21 mouse cellular contexts compared by ENCODE assay signal in genomic region chr5:99382786-99383185, GRCm38 (mm10).
DNase-seq lines count a peak whose midpoint lies in the region; ATAC-seq and TF ChIP-seq lines count a peak whose summit lies in the region.
"Had no signal": no experiment of that assay in that cellular context is flagged by ENCODE, and none has a peak within 500 bp of the region (broad histone marks: within the 10 kb centered on the region; RNA-seq: fewer than 3 reads in every experiment).

No protein-coding gene starts in this region.

- H3K27ac ChIP-seq in left cerebral cortex, adult 2 months = peak overlapping the region; percentile 93
- H3K27ac ChIP-seq: embryonic facial prominence, embryonic 15.5 days; forebrain, embryonic 10.5 days; kidney, postnatal 0 days; limb, embryonic 13.5 days; neural tube, embryonic 13.5 days had no signal

- no peak overlapping the region for H3K4me3 ChIP-seq in left cerebral cortex, adult 2 months
- H3K4me3 ChIP-seq: embryonic facial prominence, embryonic 15.5 days; forebrain, embryonic 10.5 days; limb, embryonic 13.5 days; neural tube, embryonic 13.5 days had no signal

- intact Hi-C loops in left cerebral cortex, adult 2 months (cut with DNase I) = loop anchor here (5.0 to 10.0 kb wide), 2 partner anchors 215 to 512 kb away; no protein-coding TSS in a partner anchor

- peak; percentile 85 for ATAC-seq in common myeloid progenitor, adult 5-6 weeks (replicated peaks; ENCODE audit: low read depth, poor library complexity, severe bottlenecking)
- ATAC-seq in monocyte, adult 5-6 weeks (replicated peaks; ENCODE audit: insufficient number of reproducible peaks, low FRiP score, low TSS enrichment, poor library complexity, severe bottlenecking) = peak; percentile 57
- no peak for ATAC-seq in activated CD4-positive, CD25-positive, alpha-beta regulatory T cell, adult 4 months
- ATAC-seq: hindbrain, embryonic 16.5 days; intestine, postnatal 0 days; liver, postnatal 0 days had no signal

- no peak for DNase-seq in left cerebral cortex, adult 2 months (ENCODE audit: extremely low spot score in 1 of 2, low spot score in 2 of 2)
- no peak for DNase-seq in left cerebral cortex, adult 9 months (ENCODE audit: low spot score in 2 of 2)
- peak; percentile 61 to 67 for DNase-seq in B cell, adult 2 months
- no peak for DNase-seq in right cerebral cortex, postnatal 14 days
- DNase-seq: adrenal gland, postnatal 36 days; cerebellum, adult 9-11 months; embryo, embryonic 11 days; gastrocnemius, postnatal 10 days; heart, postnatal 14 days; liver, postnatal 0 days; thymus, postnatal 25 days had no signal

- no peak for TF ChIP-seq CTCF in left cerebral cortex, adult 2 months (IDR thresholded peaks at IDR 0.05)

Comparison
In these comparisons a context has a peak if more than half of its experiments do, and no peak if none do; other contexts are left out.
1. DNase-seq: peak in B cell, adult 2 months (2 of 2); none in left cerebral cortex, adult 2 months (0 of 2), left cerebral cortex, adult 9 months (0 of 2) and right cerebral cortex, postnatal 14 days (single experiment).